Mouse (Mus musculus): ENCODE measurements around the gene Itpkb. TPM values are rescaled to one million over a fixed set of nuclear protein-coding genes. Genes with fewer than 3 reads are reported as not detected.

The Itpkb gene
- total and polyA plus RNA-seq, 3 experiments = 4.2 to 14.4 (median 10.6) TPM

GRCm38 (mm10) chr1:180347059-180347458, 16.8 kb downstream of the Itpkb start:
- H3K79me2 ChIP-seq (replicated peaks; ENCODE audit: control insufficient read depth, extremely low read depth, insufficient read depth, poor library complexity, severe bottlenecking) = peaks cover 10% of the 10 kb centered on the region; the same call in 1 of the 2 replicates
- H3K36me3 ChIP-seq (replicated peaks in 1 of 2; ENCODE audit: control insufficient read depth in 1 of 2, insufficient read depth in 1 of 2, low read length in 1 of 2) = peaks cover 0 to 63% of the 10 kb centered on the region in 2 experiments
- H3K4me3 ChIP-seq (replicated peaks in 1 of 3; ENCODE audit: low read depth in 2 of 3, low read length in 2 of 3, poor library complexity in 1 of 3) = no peak overlapping the region
- H3K4me2 ChIP-seq (ENCODE audit: insufficient read depth, low read depth, poor library complexity, severe bottlenecking) = no peak overlapping the region
- H3K27ac ChIP-seq (ENCODE audit: insufficient read depth, low read depth) = no peak overlapping the region
- H3K4me1 ChIP-seq (ENCODE audit: control insufficient read depth in 1 of 2, insufficient read depth in 2 of 2) = peaks cover 7 to 71% of the 10 kb centered on the region in 2 experiments
- H3K9me3 ChIP-seq (replicated peaks; ENCODE audit: low read length) = no peaks in the 10 kb centered on the region
- in situ Hi-C loops (cut with MboI; ENCODE audit: low pct_ligation_motif_present, low pct_unique_long_range_greater_than_20kb, low sequenced_read_pairs) = no loop called here
- H3K9ac ChIP-seq (ENCODE audit: insufficient read depth, low read depth) = no peak overlapping the region
- dilution Hi-C loops (cut with MboI; ENCODE audit: extremely low pct_ligation_motif_present, extremely low pct_unique_long_range_greater_than_20kb, low sequenced_read_pairs) = no loop called here
- DNase-seq (ENCODE audit: extremely low read depth) = no peak
- TF ChIP-seq POLR2A (IDR thresholded peaks at IDR 0.05; ENCODE audit: low read depth, low read length) (no peak), NRF1 (IDR thresholded peaks at IDR 0.05; ENCODE audit: low read depth, low read length) (no peak), MAX (IDR thresholded peaks at IDR 0.05; ENCODE audit: low read length) (no peak), USF2 (conservative IDR thresholded peaks at IDR 0.05; ENCODE audit: low read depth, low read length) (no peak), MAZ (IDR thresholded peaks at IDR 0.05; ENCODE audit: low read depth, low read length) (no peak), EP300 (IDR thresholded peaks at IDR 0.05; ENCODE audit: low read length) (no peak), KAT2A (IDR thresholded peaks at IDR 0.05; ENCODE audit: insufficient replicate concordance, low read length) (no peak), UBTF (IDR thresholded peaks at IDR 0.05; ENCODE audit: low read depth, low read length) (no peak)
- no peaks in the 10 kb centered on the region for H3K27me3 ChIP-seq (replicated peaks)

DNA sequence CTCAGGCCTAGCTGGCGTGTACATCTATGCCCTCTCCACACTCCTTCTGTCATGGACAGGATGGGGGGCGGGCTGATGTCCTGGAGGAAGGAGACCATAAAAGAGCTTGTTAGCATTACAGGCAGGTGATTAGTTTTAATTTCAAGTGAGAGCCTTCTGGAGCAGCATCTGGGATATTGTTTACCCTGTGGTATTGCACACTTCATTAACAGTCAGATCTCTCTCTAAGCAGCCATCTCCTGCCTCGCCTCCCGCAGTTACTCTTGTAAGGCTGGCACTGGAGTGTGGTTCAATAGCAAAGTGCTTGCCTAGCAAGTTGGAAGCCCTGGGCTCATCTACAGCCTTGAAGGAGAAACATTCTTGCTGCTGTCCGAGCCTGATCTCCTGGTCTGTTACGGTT, 17.6 kb downstream of the Itpkb start:
- peaks cover 6 to 73% of the 10 kb centered on the region in 2 experiments for H3K4me1 ChIP-seq (ENCODE audit: control insufficient read depth in 1 of 2, insufficient read depth in 2 of 2)
- H3K4me3 ChIP-seq (replicated peaks in 1 of 3; ENCODE audit: low read depth in 2 of 3, low read length in 2 of 3, poor library complexity in 1 of 3) = no peak overlapping the region
- H3K27ac ChIP-seq (ENCODE audit: insufficient read depth, low read depth) = no peak overlapping the region
- TF ChIP-seq NRF1 (IDR thresholded peaks at IDR 0.05; ENCODE audit: low read depth, low read length) = no peak
- no peak for TF ChIP-seq E2F4 (IDR thresholded peaks at IDR 0.05; ENCODE audit: insufficient replicate concordance, low read depth, low read length)
- no peak for TF ChIP-seq SMC3 (IDR thresholded peaks at IDR 0.05; ENCODE audit: low read depth, low read length)
- no peak for TF ChIP-seq JUN (IDR thresholded peaks at IDR 0.05; ENCODE audit: insufficient read depth, low read depth, low read length)
- TF ChIP-seq RAD21 (IDR thresholded peaks at IDR 0.05; ENCODE audit: low read depth, low read length) = no peak
- TF ChIP-seq ETS1 (conservative IDR thresholded peaks at IDR 0.05; ENCODE audit: low read depth, low read length) = no peak
- TF ChIP-seq IRF4 (IDR thresholded peaks at IDR 0.05; ENCODE audit: low read depth, low read length) = no peak
- TF ChIP-seq JUND (conservative IDR thresholded peaks at IDR 0.05; ENCODE audit: low read depth, low read length) = no peak
- TF ChIP-seq SIN3A (IDR thresholded peaks at IDR 0.05; ENCODE audit: low read length) = no peak
- TF ChIP-seq ZKSCAN1 (IDR thresholded peaks at IDR 0.05; ENCODE audit: borderline replicate concordance, low read depth, low read length) = no peak
- TF ChIP-seq CHD1 (IDR thresholded peaks at IDR 0.05; ENCODE audit: low read depth, low read length) = no peak
- TF ChIP-seq UBTF (IDR thresholded peaks at IDR 0.05; ENCODE audit: low read depth, low read length) = no peak
- no peak for TF ChIP-seq USF2 (conservative IDR thresholded peaks at IDR 0.05; ENCODE audit: low read depth, low read length)
- H3K36me3 ChIP-seq (replicated peaks in 1 of 2; ENCODE audit: control insufficient read depth in 1 of 2, insufficient read depth in 1 of 2, low read length in 1 of 2) = peaks cover 0 to 64% of the 10 kb centered on the region in 2 experiments
- H3K9me3 ChIP-seq (replicated peaks; ENCODE audit: low read length) = no peaks in the 10 kb centered on the region
- no peaks in the 10 kb centered on the region for H3K27me3 ChIP-seq (replicated peaks)
- H3K4me2 ChIP-seq (ENCODE audit: insufficient read depth, low read depth, poor library complexity, severe bottlenecking) = no peak overlapping the region
- DNase-seq (ENCODE audit: extremely low read depth) = no peak
- H3K79me2 ChIP-seq (replicated peaks; ENCODE audit: control insufficient read depth, extremely low read depth, insufficient read depth, poor library complexity, severe bottlenecking) = peaks cover 10% of the 10 kb centered on the region; the same call in 1 of the 2 replicates
- dilution Hi-C loops (cut with MboI; ENCODE audit: extremely low pct_ligation_motif_present, extremely low pct_unique_long_range_greater_than_20kb, low sequenced_read_pairs) = no loop called here
- no peak overlapping the region for H3K9ac ChIP-seq (ENCODE audit: insufficient read depth, low read depth)
- in situ Hi-C loops (cut with MboI; ENCODE audit: low pct_ligation_motif_present, low pct_unique_long_range_greater_than_20kb, low sequenced_read_pairs) = no loop called here

All from CH12.LX (cell line).